Mouse (Mus musculus): Measurements from ENCODE around the gene Adora2b.

DNA sequence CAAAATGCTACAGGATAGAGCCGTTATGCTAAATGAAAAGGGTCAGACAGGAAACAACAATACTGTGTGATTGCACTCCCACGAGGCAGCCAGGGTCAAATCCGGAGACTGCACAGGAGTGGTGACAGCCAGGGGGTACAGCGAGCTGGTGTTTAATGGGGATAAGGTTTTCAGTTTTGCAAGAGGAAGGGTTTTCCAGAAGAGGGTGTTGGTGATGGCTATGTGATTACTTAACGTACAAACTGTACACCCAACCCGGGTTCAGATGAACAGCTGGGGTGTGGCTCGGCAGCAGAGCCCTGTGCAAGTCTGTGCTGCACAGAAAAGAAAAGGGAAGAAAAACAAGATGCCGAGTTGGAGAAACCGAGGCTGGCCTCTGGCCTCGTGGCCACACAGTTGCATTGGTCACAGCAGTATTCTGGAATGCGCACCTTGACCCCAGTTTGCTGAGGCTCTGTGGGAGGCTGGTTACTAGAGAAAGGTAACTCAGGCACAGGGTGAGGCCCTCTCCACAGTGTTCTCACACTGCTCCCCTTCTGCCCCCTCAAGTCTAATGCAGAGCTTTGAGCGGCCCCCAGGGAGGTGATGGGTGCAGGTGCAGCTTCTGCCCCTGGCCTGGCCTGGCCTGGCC lies 8.0 kb upstream of the Adora2b start:
- TF ChIP-seq MAX (IDR thresholded peaks at IDR 0.05; ENCODE audit: low read depth) (no peak), CEBPB (IDR thresholded peaks at IDR 0.05; ENCODE audit: insufficient read depth, poor library complexity, severe bottlenecking) (no peak), TCF3 (IDR thresholded peaks at IDR 0.05; ENCODE audit: insufficient read length, low read depth) (no peak), POLR2A (IDR thresholded peaks at IDR 0.05; ENCODE audit: insufficient read length, low read depth) (no peak), POLR2AphosphoS2 (IDR thresholded peaks at IDR 0.05; ENCODE audit: insufficient read length, low read depth) (no peak), USF1 (IDR thresholded peaks at IDR 0.05; ENCODE audit: low read depth) (no peak), MYOD1 (IDR thresholded peaks at IDR 0.05; ENCODE audit: control insufficient read depth in 1 of 3, insufficient read length in 2 of 3, low read depth in 2 of 3) (no peak)

Data from myocyte (in vitro differentiated cells).